Mouse (Mus musculus) G1E (cell line): ENCODE data around the gene Gm10273.

Experiments used
- CTCF ChIP-seq: IDR thresholded peaks from 2 replicates; pipeline ENCODE4 v1.5.1; 2012; ENCODE audit warnings: low read depth, low read length, inconsistent platforms, mixed read lengths
- GATA1 ChIP-seq: IDR thresholded peaks from 2 replicates; pipeline ENCODE4 v1.6.1; 2012; ENCODE audit warnings: borderline replicate concordance, low read length, inconsistent platforms, mixed read lengths
- GATA2 ChIP-seq: IDR thresholded peaks from 2 replicates; pipeline ENCODE4 v1.6.1; 2012; ENCODE audit warnings: low read depth, low read length, inconsistent platforms, borderline replicate concordance
- POLR2AphosphoS5 ChIP-seq: IDR thresholded peaks from 2 replicates; pipeline ENCODE4 v1.6.1; 2012; ENCODE audit warnings: low read depth, low read length, inconsistent platforms; ENCODE audit not compliant: insufficient replicate concordance
- TAL1 ChIP-seq: conservative IDR thresholded peaks from 2 replicates; pipeline ENCODE4 v1.6.1; 2012; ENCODE audit warnings: low read depth, low read length, inconsistent platforms, mixed read lengths

GRCm38 (mm10) chr10:59429448-59430135 lies 34.2 kb downstream of the Gm10273 start:
- TF ChIP-seq GATA1, result no peak
- no peak for TF ChIP-seq POLR2AphosphoS5
- no peak for TF ChIP-seq CTCF
- TF ChIP-seq TAL1, result no peak
- no peak for TF ChIP-seq GATA2
